Comparison of ENCODE assay signal across 29 mouse cellular contexts in the genomic region with DNA sequence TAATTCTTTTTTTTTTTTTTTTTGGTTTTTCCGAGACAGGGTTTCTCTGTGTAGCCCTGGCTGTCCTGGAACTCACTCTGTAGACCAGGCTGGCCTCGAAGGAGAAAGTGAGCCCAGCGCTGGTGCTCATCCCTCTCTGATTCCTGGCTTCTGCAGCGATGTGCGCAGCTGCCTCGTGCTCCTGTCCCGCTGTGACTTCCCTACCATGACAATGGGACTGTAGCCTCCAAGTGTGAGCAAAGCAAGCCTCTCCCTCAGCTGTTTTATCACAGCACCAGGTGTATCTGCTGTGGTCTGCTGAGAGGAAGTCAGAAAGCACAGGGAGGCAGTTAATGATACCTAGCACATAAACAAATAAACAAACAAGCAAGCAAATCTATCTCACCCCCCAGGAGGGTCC.
DNase-seq lines count a peak whose midpoint lies in the region; ATAC-seq and TF ChIP-seq lines count a peak whose summit lies in the region.
"Had no signal": no experiment of that assay in that cellular context is flagged by ENCODE, and none has a peak within 500 bp of the region (broad histone marks: within the 10 kb centered on the region; RNA-seq: fewer than 3 reads in every experiment).

No protein-coding gene starts in this region.

- no peak overlapping the region for H3K9ac ChIP-seq in hindbrain, embryonic 12.5 days
- H3K9ac ChIP-seq in hindbrain, embryonic 14.5 days: no peak overlapping the region
- no peak overlapping the region for H3K9ac ChIP-seq in ES-Bruce4 (ENCODE audit: low read depth, poor library complexity, severe bottlenecking)
- 0 out of 2 replicates have a peak overlapping the region, but pooled peaks have one; percentile 20 for H3K9ac ChIP-seq in midbrain, embryonic 12.5 days (replicated peaks)
- no peak overlapping the region for H3K9ac ChIP-seq in liver, embryonic 11.5 days (ENCODE audit: low read depth, low read length)
- H3K9ac ChIP-seq: limb, embryonic 12.5 days; liver, embryonic 12.5 days; liver, postnatal 0 days; neural tube, embryonic 12.5 days had no signal

- no peak for TF ChIP-seq POLR2A in ES-Bruce4 (IDR thresholded peaks at IDR 0.05; ENCODE audit: insufficient read depth, low read length)

- peak; percentile 78; the same call in 1 of the 2 replicates for TF ChIP-seq EP300 in ES-Bruce4 (IDR thresholded peaks at IDR 0.05; ENCODE audit: insufficient read depth, low read depth, low read length)

- peaks cover 4% of the 10 kb centered on the region for H3K27me3 ChIP-seq in hindbrain, embryonic 12.5 days
- H3K27me3 ChIP-seq in hindbrain, embryonic 14.5 days (ENCODE audit: control insufficient read depth, insufficient read depth, low read length): no peaks in the 10 kb centered on the region
- no peaks in the 10 kb centered on the region for H3K27me3 ChIP-seq in ES-Bruce4 (ENCODE audit: control insufficient read depth, insufficient read depth, low read length, poor library complexity, severe bottlenecking)
- H3K27me3 ChIP-seq in midbrain, embryonic 12.5 days: peaks cover 36% of the 10 kb centered on the region
- H3K27me3 ChIP-seq in liver, embryonic 11.5 days (replicated peaks; ENCODE audit: control insufficient read depth, insufficient read depth, low read length): peaks cover 63% of the 10 kb centered on the region
- H3K27me3 ChIP-seq: forebrain, embryonic 15.5 days; neural tube, embryonic 12.5 days had no signal

- no peak for ATAC-seq in hindbrain, embryonic 12.5 days (ENCODE audit: low FRiP score)
- ATAC-seq in hindbrain, embryonic 14.5 days (ENCODE audit: low FRiP score): no peak
- no peak for ATAC-seq in midbrain, embryonic 12.5 days (ENCODE audit: low FRiP score, low read depth)
- ATAC-seq in liver, embryonic 11.5 days (replicated peaks; ENCODE audit: low FRiP score): no peak
- ATAC-seq: CD4-positive, CD25-positive, alpha-beta regulatory T cell, adult 4 months; forebrain, embryonic 15.5 days; intestine, embryonic 16.5 days; liver, embryonic 12.5 days; liver, postnatal 0 days had no signal

- H3K9me3 ChIP-seq in hindbrain, embryonic 12.5 days (replicated peaks): no peaks in the 10 kb centered on the region
- H3K9me3 ChIP-seq in hindbrain, embryonic 14.5 days (ENCODE audit: control insufficient read depth, low read length): no peaks in the 10 kb centered on the region
- no peaks in the 10 kb centered on the region; the same call in 1 of the 2 replicates for H3K9me3 ChIP-seq in ES-Bruce4 (replicated peaks; ENCODE audit: control insufficient read depth, insufficient read depth, low read length, poor library complexity, severe bottlenecking)
- 0 out of 2 replicates have a peak, but pooled peaks cover 7% of the 10 kb centered on the region for H3K9me3 ChIP-seq in midbrain, embryonic 12.5 days
- H3K9me3 ChIP-seq in liver, embryonic 11.5 days (ENCODE audit: control insufficient read depth, low read length): no peaks in the 10 kb centered on the region
- H3K9me3 ChIP-seq: forebrain, embryonic 15.5 days; liver, embryonic 12.5 days had no signal

- H3K4me3 ChIP-seq in hindbrain, embryonic 12.5 days: no peak overlapping the region
- no peak overlapping the region for H3K4me3 ChIP-seq in hindbrain, embryonic 14.5 days (replicated peaks; ENCODE audit: low read length)
- no peak overlapping the region for H3K4me3 ChIP-seq in ES-Bruce4 (ENCODE audit: low read depth, low read length)
- no peak overlapping the region for H3K4me3 ChIP-seq in midbrain, embryonic 12.5 days
- H3K4me3 ChIP-seq in liver, embryonic 11.5 days (ENCODE audit: low read depth, low read length): no peak overlapping the region
- H3K4me3 ChIP-seq: erythroblast, embryonic 14.5 days; forebrain, embryonic 15.5 days; limb, embryonic 12.5 days; liver, embryonic 12.5 days; neural tube, embryonic 12.5 days had no signal

- no peak for DNase-seq in hindbrain, embryonic 14.5 days (ENCODE audit: low spot score)
- DNase-seq in R1 (ENCODE audit: low read depth, low spot score): peak; percentile 79
- no peak for DNase-seq in liver, embryonic 11.5 days (ENCODE audit: low spot score)
- no peak for DNase-seq in cerebellum, postnatal 36 days
- no peak for DNase-seq in right cerebral cortex, adult 18-20 months
- DNase-seq: adrenal gland, postnatal 14 days; cerebellum, adult 11 months; cerebellum, adult 9-10 months; gastrocnemius, postnatal 36 days; heart, adult 18-20 months; heart, postnatal 36 days; kidney, adult 9 months; kidney, postnatal 10 days; layer of hippocampus, adult 9-11 months; liver, postnatal 0 days; lung, postnatal 36 days; right cerebral cortex, postnatal 14 days; thymus, postnatal 4 days had no signal

- H3K36me3 ChIP-seq in hindbrain, embryonic 12.5 days: no peaks in the 10 kb centered on the region
- H3K36me3 ChIP-seq in hindbrain, embryonic 14.5 days (replicated peaks; ENCODE audit: control insufficient read depth, insufficient read depth): no peaks in the 10 kb centered on the region
- H3K36me3 ChIP-seq in ES-Bruce4 (ENCODE audit: control insufficient read depth, insufficient read depth, low read length, poor library complexity, severe bottlenecking): no peaks in the 10 kb centered on the region
- H3K36me3 ChIP-seq in midbrain, embryonic 12.5 days: no peaks in the 10 kb centered on the region
- H3K36me3 ChIP-seq in liver, embryonic 11.5 days (ENCODE audit: control insufficient read depth, insufficient read depth, low read length): no peaks in the 10 kb centered on the region
- H3K36me3 ChIP-seq: forebrain, embryonic 15.5 days; limb, embryonic 12.5 days; liver, embryonic 12.5 days; neural tube, embryonic 12.5 days had no signal

- no peak overlapping the region for H3K4me2 ChIP-seq in hindbrain, embryonic 12.5 days (replicated peaks)
- no peak overlapping the region for H3K4me2 ChIP-seq in hindbrain, embryonic 14.5 days (replicated peaks)
- no peak overlapping the region for H3K4me2 ChIP-seq in midbrain, embryonic 12.5 days (replicated peaks)
- H3K4me2 ChIP-seq in liver, embryonic 11.5 days: no peak overlapping the region
- H3K4me2 ChIP-seq: forebrain, embryonic 15.5 days; heart, embryonic 11.5 days; limb, embryonic 12.5 days; liver, embryonic 12.5 days; neural tube, embryonic 12.5 days had no signal

- H3K4me1 ChIP-seq in hindbrain, embryonic 12.5 days: peaks cover 50% of the 10 kb centered on the region
- peaks cover 40% of the 10 kb centered on the region for H3K4me1 ChIP-seq in hindbrain, embryonic 14.5 days (replicated peaks; ENCODE audit: control insufficient read depth, insufficient read depth, low read length)
- peaks cover 14% of the 10 kb centered on the region for H3K4me1 ChIP-seq in ES-Bruce4 (ENCODE audit: control insufficient read depth, insufficient read depth, low read length)
- peaks cover 47% of the 10 kb centered on the region for H3K4me1 ChIP-seq in midbrain, embryonic 12.5 days
- H3K4me1 ChIP-seq in liver, embryonic 11.5 days (replicated peaks; ENCODE audit: control insufficient read depth, insufficient read depth, low read length): peaks cover 14% of the 10 kb centered on the region

- WGBS in hindbrain, embryonic 12.5 days: 35% methylated on average over 7 of the region's 7 CpGs
- WGBS in hindbrain, embryonic 14.5 days: 27% methylated on average over 7 of the region's 7 CpGs
- 25% methylated on average over 7 of the region's 7 CpGs for WGBS in midbrain, embryonic 12.5 days
- 44% methylated on average over 7 of the region's 7 CpGs for WGBS in liver, embryonic 11.5 days

- no peak for TF ChIP-seq CTCF in ES-Bruce4 (IDR thresholded peaks at IDR 0.05; ENCODE audit: low read depth, low read length)

- H3K27ac ChIP-seq in hindbrain, embryonic 12.5 days: 0 out of 2 replicates have a peak overlapping the region, but pooled peaks have one; percentile 64
- no peak overlapping the region for H3K27ac ChIP-seq in hindbrain, embryonic 14.5 days
- no peak overlapping the region for H3K27ac ChIP-seq in ES-Bruce4 (ENCODE audit: insufficient read depth, low read length)
- H3K27ac ChIP-seq in midbrain, embryonic 12.5 days (replicated peaks): no peak overlapping the region; the same call in 1 of the 2 replicates
- no peak overlapping the region for H3K27ac ChIP-seq in liver, embryonic 11.5 days (ENCODE audit: low read depth, low read length)
- H3K27ac ChIP-seq: forebrain, embryonic 15.5 days; limb, embryonic 12.5 days; liver, embryonic 12.5 days; neural tube, embryonic 12.5 days had no signal
